Mouse (Mus musculus): ENCODE data around the gene Tmem9. TPM values are rescaled to one million over a fixed set of nuclear protein-coding genes. Genes with fewer than 3 reads are reported as not detected.

Tmem9 gene
- polyA plus RNA-seq, 1 experiment = 27.3 TPM

- no peaks in the 10 kb centered on the region for H3K36me3 ChIP-seq (ENCODE audit: control insufficient read depth, insufficient read depth, low read length)
- 16% methylated on average over 8 of the region's 8 CpGs for WGBS
- no peak for DNase-seq (ENCODE audit: low read depth in 1 of 2, low spot score in 2 of 2)
- H3K4me1 ChIP-seq (ENCODE audit: control insufficient read depth, insufficient read depth, insufficient read length) = peaks cover 2% of the 10 kb centered on the region; the same call in 1 of the 2 replicates
- H3K27ac ChIP-seq (ENCODE audit: insufficient read depth, low read length) = no peak overlapping the region
- TF ChIP-seq CTCF (IDR thresholded peaks at IDR 0.05; ENCODE audit: extremely low read depth, insufficient read depth, insufficient read length, insufficient replicate concordance) (no peak), POLR2A (IDR thresholded peaks at IDR 0.05; ENCODE audit: low read depth, low read length) (no peak)
- H3K27me3 ChIP-seq (ENCODE audit: control insufficient read depth, insufficient read depth, low read length) = peaks cover 7% of the 10 kb centered on the region
- no peak overlapping the region for H3K4me3 ChIP-seq (ENCODE audit: extremely low read depth, insufficient read depth, insufficient read length)
Measured at GRCm38 (mm10) chr1:136008159-136008533, 196 bp downstream of the Tmem9 start.

GRCm38 (mm10) chr1:136010247-136010646 is 2.3 kb downstream of the Tmem9 start:
- peaks cover 2% of the 10 kb centered on the region; the same call in 1 of the 2 replicates for H3K4me1 ChIP-seq (ENCODE audit: control insufficient read depth, insufficient read depth, insufficient read length)
- no peak for DNase-seq (ENCODE audit: low read depth in 1 of 2, low spot score in 2 of 2)
- no peak for TF ChIP-seq CTCF (IDR thresholded peaks at IDR 0.05; ENCODE audit: extremely low read depth, insufficient read depth, insufficient read length, insufficient replicate concordance)
- no peak for TF ChIP-seq POLR2A (IDR thresholded peaks at IDR 0.05; ENCODE audit: low read depth, low read length)
- H3K36me3 ChIP-seq (ENCODE audit: control insufficient read depth, insufficient read depth, low read length) = no peaks in the 10 kb centered on the region
- H3K27me3 ChIP-seq (ENCODE audit: control insufficient read depth, insufficient read depth, low read length) = peaks cover 7% of the 10 kb centered on the region
- H3K27ac ChIP-seq (ENCODE audit: insufficient read depth, low read length) = no peak overlapping the region
- H3K4me3 ChIP-seq (ENCODE audit: extremely low read depth, insufficient read depth, insufficient read length) = no peak overlapping the region
- WGBS = 93% methylated on average over 4 of the region's 4 CpGs

GRCm38 (mm10) chr1:136013513-136013912 is 5.6 kb downstream of the Tmem9 start:
- Histone ChIP-seq H3K4me1 (ENCODE audit: control insufficient read depth, insufficient read depth, insufficient read length) (peaks cover 2% of the 10 kb centered on the region; the same call in 1 of the 2 replicates), H3K27me3 (ENCODE audit: control insufficient read depth, insufficient read depth, low read length) (no peaks in the 10 kb centered on the region), H3K4me3 (ENCODE audit: extremely low read depth, insufficient read depth, insufficient read length) (no peak overlapping the region), H3K36me3 (ENCODE audit: control insufficient read depth, insufficient read depth, low read length) (no peaks in the 10 kb centered on the region), H3K27ac (ENCODE audit: insufficient read depth, low read length) (no peak overlapping the region)
- WGBS = 85% methylated on average over 4 of the region's 4 CpGs
- DNase-seq (ENCODE audit: low read depth in 1 of 2, low spot score in 2 of 2) = no peak
- no peak for TF ChIP-seq CTCF (IDR thresholded peaks at IDR 0.05; ENCODE audit: extremely low read depth, insufficient read depth, insufficient read length, insufficient replicate concordance)
- no peak for TF ChIP-seq POLR2A (IDR thresholded peaks at IDR 0.05; ENCODE audit: low read depth, low read length)

GRCm38 (mm10) chr1:136014796-136015502 is 7.0 kb downstream of the Tmem9 start:
- TF ChIP-seq POLR2A (IDR thresholded peaks at IDR 0.05; ENCODE audit: low read depth, low read length) (no peak), CTCF (IDR thresholded peaks at IDR 0.05; ENCODE audit: extremely low read depth, insufficient read depth, insufficient read length, insufficient replicate concordance) (no peak)
- 79% methylated on average over 2 of the region's 2 CpGs for WGBS
- Histone ChIP-seq H3K27ac (ENCODE audit: insufficient read depth, low read length) (peak overlapping the region; percentile 42; the same call in 1 of the 2 replicates), H3K36me3 (ENCODE audit: control insufficient read depth, insufficient read depth, low read length) (no peaks in the 10 kb centered on the region), H3K27me3 (ENCODE audit: control insufficient read depth, insufficient read depth, low read length) (no peaks in the 10 kb centered on the region), H3K4me1 (ENCODE audit: control insufficient read depth, insufficient read depth, insufficient read length) (peaks cover 2% of the 10 kb centered on the region; the same call in 1 of the 2 replicates), H3K4me3 (ENCODE audit: extremely low read depth, insufficient read depth, insufficient read length) (no peak overlapping the region)
- DNase-seq (ENCODE audit: low read depth in 1 of 2, low spot score in 2 of 2) = no peak

GRCm38 (mm10) chr1:136017307-136017706 is 9.4 kb downstream of the Tmem9 start:
- TF ChIP-seq POLR2A (IDR thresholded peaks at IDR 0.05; ENCODE audit: low read depth, low read length) = no peak
- no peak for TF ChIP-seq CTCF (IDR thresholded peaks at IDR 0.05; ENCODE audit: extremely low read depth, insufficient read depth, insufficient read length, insufficient replicate concordance)
- Histone ChIP-seq H3K36me3 (ENCODE audit: control insufficient read depth, insufficient read depth, low read length) (no peaks in the 10 kb centered on the region), H3K4me1 (ENCODE audit: control insufficient read depth, insufficient read depth, insufficient read length) (peaks cover 2% of the 10 kb centered on the region; the same call in 1 of the 2 replicates), H3K4me3 (ENCODE audit: extremely low read depth, insufficient read depth, insufficient read length) (peak overlapping the region; percentile 91; the same call in 1 of the 2 replicates), H3K27ac (ENCODE audit: insufficient read depth, low read length) (no peak overlapping the region), H3K27me3 (ENCODE audit: control insufficient read depth, insufficient read depth, low read length) (no peaks in the 10 kb centered on the region)
- DNase-seq (ENCODE audit: low read depth in 1 of 2, low spot score in 2 of 2) = no peak
- WGBS = 75% methylated on average over 2 of the region's 2 CpGs

- Histone ChIP-seq H3K4me3 (ENCODE audit: extremely low read depth, insufficient read depth, insufficient read length) (peak overlapping the region; percentile 91), H3K27ac (ENCODE audit: insufficient read depth, low read length) (peak overlapping the region; percentile 0; the same call in 1 of the 2 replicates), H3K36me3 (ENCODE audit: control insufficient read depth, insufficient read depth, low read length) (no peaks in the 10 kb centered on the region), H3K4me1 (ENCODE audit: control insufficient read depth, insufficient read depth, insufficient read length) (peaks cover 2% of the 10 kb centered on the region; the same call in 1 of the 2 replicates), H3K27me3 (ENCODE audit: control insufficient read depth, insufficient read depth, low read length) (no peaks in the 10 kb centered on the region)
- peak; percentile 54 to 84 for DNase-seq (ENCODE audit: low read depth in 1 of 2, low spot score in 2 of 2)
- TF ChIP-seq POLR2A (IDR thresholded peaks at IDR 0.05; ENCODE audit: low read depth, low read length) = no peak
- no peak for TF ChIP-seq CTCF (IDR thresholded peaks at IDR 0.05; ENCODE audit: extremely low read depth, insufficient read depth, insufficient read length, insufficient replicate concordance)
- under 1% methylated on average over 21 of the region's 22 CpGs for WGBS
Measured at GRCm38 (mm10) chr1:136017907-136018313, 10.0 kb downstream of the Tmem9 start.
